Mouse (Mus musculus): ENCODE data around the gene Sept10. TPM values are rescaled to one million over a fixed set of nuclear protein-coding genes. Genes with fewer than 3 reads are reported as not detected.

Sept10 gene
- polyA plus RNA-seq, 1 experiment = 1.5 TPM

GRCm38 (mm10) chr10:59133478-59134009 lies 88.1 kb downstream of the Sept10 start:
- H3K27ac ChIP-seq (ENCODE audit: insufficient read depth, low read depth, low read length) = no peak overlapping the region
- H3K4me3 ChIP-seq (ENCODE audit: low read depth, low read length) = no peak overlapping the region
- WGBS = 71% methylated on average over 8 of the region's 8 CpGs
- H3K4me1 ChIP-seq (ENCODE audit: control insufficient read depth, insufficient read depth, insufficient read length, low read length) = no peaks in the 10 kb centered on the region
- H3K27me3 ChIP-seq (ENCODE audit: control insufficient read depth, insufficient read depth, low read length) = no peaks in the 10 kb centered on the region
- TF ChIP-seq POLR2A (IDR thresholded peaks at IDR 0.05; ENCODE audit: low read depth, low read length) = no peak
- TF ChIP-seq CTCF (IDR thresholded peaks at IDR 0.05; ENCODE audit: extremely low read depth, insufficient read length, insufficient replicate concordance, low read depth, low read length) = no peak
- H3K36me3 ChIP-seq (ENCODE audit: control insufficient read depth, insufficient read depth, low read length) = no peaks in the 10 kb centered on the region

- Histone ChIP-seq H3K36me3 (ENCODE audit: control insufficient read depth, insufficient read depth, low read length) (no peaks in the 10 kb centered on the region), H3K27ac (ENCODE audit: insufficient read depth, low read depth, low read length) (no peak overlapping the region), H3K27me3 (ENCODE audit: control insufficient read depth, insufficient read depth, low read length) (no peaks in the 10 kb centered on the region), H3K4me3 (ENCODE audit: low read depth, low read length) (no peak overlapping the region), H3K4me1 (ENCODE audit: control insufficient read depth, insufficient read depth, insufficient read length, low read length) (no peaks in the 10 kb centered on the region)
- TF ChIP-seq POLR2A (IDR thresholded peaks at IDR 0.05; ENCODE audit: low read depth, low read length) (no peak), CTCF (IDR thresholded peaks at IDR 0.05; ENCODE audit: extremely low read depth, insufficient read length, insufficient replicate concordance, low read depth, low read length) (no peak)
- whole genome bisulfite sequencing = 62% methylated on average over 20 of the region's 20 CpGs
Observed at GRCm38 (mm10) chr10:59131926-59132628, 89.6 kb downstream of the Sept10 start.

DNA sequence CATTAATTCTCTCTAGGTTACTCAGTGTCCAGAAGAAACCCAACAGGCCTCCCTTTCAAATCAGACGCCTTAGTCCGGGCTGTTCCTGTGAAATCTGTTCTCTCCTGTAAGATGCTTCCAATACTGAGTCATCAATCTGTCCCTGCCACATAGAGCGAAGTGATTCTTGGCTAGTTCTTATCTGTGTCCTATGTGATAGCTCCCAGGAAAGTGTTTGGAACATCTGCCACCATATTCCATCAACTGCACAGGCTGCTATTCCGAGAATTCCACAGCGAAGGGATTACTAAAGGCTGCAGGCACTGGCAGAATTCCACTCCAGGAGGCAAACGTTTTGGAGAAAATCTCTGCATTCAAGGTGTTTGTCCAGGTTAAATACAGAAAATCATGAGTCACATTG lies 94.0 kb downstream of the Sept10 start:
- 71% methylated on average over 6 of the region's 6 CpGs for WGBS
- Histone ChIP-seq H3K27me3 (ENCODE audit: control insufficient read depth, insufficient read depth, low read length) (no peaks in the 10 kb centered on the region), H3K27ac (ENCODE audit: insufficient read depth, low read depth, low read length) (no peak overlapping the region), H3K4me3 (ENCODE audit: low read depth, low read length) (no peak overlapping the region), H3K36me3 (ENCODE audit: control insufficient read depth, insufficient read depth, low read length) (no peaks in the 10 kb centered on the region), H3K4me1 (ENCODE audit: control insufficient read depth, insufficient read depth, insufficient read length, low read length) (no peaks in the 10 kb centered on the region)
- TF ChIP-seq POLR2A (IDR thresholded peaks at IDR 0.05; ENCODE audit: low read depth, low read length) (no peak), CTCF (IDR thresholded peaks at IDR 0.05; ENCODE audit: extremely low read depth, insufficient read length, insufficient replicate concordance, low read depth, low read length) (no peak)

GRCm38 (mm10) chr10:59125497-59125896 lies 96.2 kb downstream of the Sept10 start:
- H3K27me3 ChIP-seq (ENCODE audit: control insufficient read depth, insufficient read depth, low read length) = no peaks in the 10 kb centered on the region
- H3K36me3 ChIP-seq (ENCODE audit: control insufficient read depth, insufficient read depth, low read length) = no peaks in the 10 kb centered on the region
- TF ChIP-seq CTCF (IDR thresholded peaks at IDR 0.05; ENCODE audit: extremely low read depth, insufficient read length, insufficient replicate concordance, low read depth, low read length) (no peak), POLR2A (IDR thresholded peaks at IDR 0.05; ENCODE audit: low read depth, low read length) (no peak)
- WGBS = 77% methylated on average over 2 of the region's 2 CpGs
- no peak overlapping the region for H3K4me3 ChIP-seq (ENCODE audit: low read depth, low read length)
- no peak overlapping the region for H3K27ac ChIP-seq (ENCODE audit: insufficient read depth, low read depth, low read length)
- H3K4me1 ChIP-seq (ENCODE audit: control insufficient read depth, insufficient read depth, insufficient read length, low read length) = no peaks in the 10 kb centered on the region

DNA sequence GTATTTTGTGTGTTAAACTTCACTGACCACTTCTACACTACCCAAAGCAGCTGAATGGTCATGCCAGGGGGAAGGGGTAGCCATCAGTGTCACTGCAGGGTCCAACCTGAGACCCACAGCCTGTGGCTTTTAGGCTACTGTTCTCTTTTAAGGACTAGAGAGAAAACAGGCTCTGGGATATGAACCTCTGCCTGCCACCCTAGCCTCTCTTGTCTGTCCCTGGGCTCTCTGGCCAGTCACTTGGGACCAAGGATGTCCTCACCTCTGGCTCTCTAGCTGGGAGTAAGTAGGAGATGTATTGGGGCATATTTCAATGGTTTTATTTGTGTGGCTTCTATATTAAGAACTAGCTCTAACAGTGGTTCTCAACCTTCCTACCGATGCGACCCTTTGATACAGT lies 101.8 kb downstream of the Sept10 start:
- Histone ChIP-seq H3K27ac (ENCODE audit: insufficient read depth, low read depth, low read length) (no peak overlapping the region), H3K27me3 (ENCODE audit: control insufficient read depth, insufficient read depth, low read length) (no peaks in the 10 kb centered on the region), H3K36me3 (ENCODE audit: control insufficient read depth, insufficient read depth, low read length) (no peaks in the 10 kb centered on the region), H3K4me1 (ENCODE audit: control insufficient read depth, insufficient read depth, insufficient read length, low read length) (no peaks in the 10 kb centered on the region), H3K4me3 (ENCODE audit: low read depth, low read length) (no peak overlapping the region)
- no peak for TF ChIP-seq CTCF (IDR thresholded peaks at IDR 0.05; ENCODE audit: extremely low read depth, insufficient read length, insufficient replicate concordance, low read depth, low read length)
- TF ChIP-seq POLR2A (IDR thresholded peaks at IDR 0.05; ENCODE audit: low read depth, low read length) = no peak
- 90% methylated on average over 2 of the region's 2 CpGs for WGBS

GRCm38 (mm10) chr10:59119001-59119400 lies 102.6 kb downstream of the Sept10 start:
- H3K27me3 ChIP-seq (ENCODE audit: control insufficient read depth, insufficient read depth, low read length) = no peaks in the 10 kb centered on the region
- no peak overlapping the region for H3K4me3 ChIP-seq (ENCODE audit: low read depth, low read length)
- WGBS = 91% methylated on average over 1 of the region's 1 CpGs
- TF ChIP-seq POLR2A (IDR thresholded peaks at IDR 0.05; ENCODE audit: low read depth, low read length) (no peak), CTCF (IDR thresholded peaks at IDR 0.05; ENCODE audit: extremely low read depth, insufficient read length, insufficient replicate concordance, low read depth, low read length) (no peak)
- no peak overlapping the region for H3K27ac ChIP-seq (ENCODE audit: insufficient read depth, low read depth, low read length)
- H3K36me3 ChIP-seq (ENCODE audit: control insufficient read depth, insufficient read depth, low read length) = no peaks in the 10 kb centered on the region
- H3K4me1 ChIP-seq (ENCODE audit: control insufficient read depth, insufficient read depth, insufficient read length, low read length) = no peaks in the 10 kb centered on the region

DNA sequence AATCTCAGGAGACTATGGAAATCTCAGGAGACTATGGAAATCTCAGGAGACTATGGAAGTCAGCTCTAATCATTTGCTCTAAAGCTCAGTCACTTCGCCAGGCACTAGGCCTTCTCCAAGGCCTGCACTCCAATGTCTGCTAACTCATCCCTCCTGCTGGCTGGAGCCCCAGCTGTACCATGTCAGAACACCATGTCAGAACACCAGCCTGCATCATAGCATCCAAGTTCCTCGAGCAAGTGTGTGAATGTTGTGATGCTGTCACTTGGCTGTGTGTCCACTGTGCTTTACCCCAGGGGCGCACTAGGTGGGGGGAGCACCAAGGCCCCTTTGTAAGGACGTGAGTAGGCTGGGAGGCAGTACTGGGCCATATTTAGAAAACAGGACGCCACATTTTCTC lies 104.1 kb downstream of the Sept10 start:
- 81% methylated on average over 5 of the region's 5 CpGs for WGBS
- Histone ChIP-seq H3K36me3 (ENCODE audit: control insufficient read depth, insufficient read depth, low read length) (no peaks in the 10 kb centered on the region), H3K27me3 (ENCODE audit: control insufficient read depth, insufficient read depth, low read length) (no peaks in the 10 kb centered on the region; the same call in 1 of the 2 replicates), H3K4me1 (ENCODE audit: control insufficient read depth, insufficient read depth, insufficient read length, low read length) (no peaks in the 10 kb centered on the region), H3K4me3 (ENCODE audit: low read depth, low read length) (no peak overlapping the region), H3K27ac (ENCODE audit: insufficient read depth, low read depth, low read length) (no peak overlapping the region)
- TF ChIP-seq POLR2A (IDR thresholded peaks at IDR 0.05; ENCODE audit: low read depth, low read length) (no peak), CTCF (IDR thresholded peaks at IDR 0.05; ENCODE audit: extremely low read depth, insufficient read length, insufficient replicate concordance, low read depth, low read length) (no peak)
